Mouse (Mus musculus) CH12.LX (cell line): ENCODE measurements around the gene Gsg1l. TPM values are rescaled to one million over a fixed set of nuclear protein-coding genes. Genes with fewer than 3 reads are reported as not detected.
A peak's percentile ranks its signal among the peaks of the same experiment; 100 is the strongest.

Experiments
- DNase-seq: peaks from one replicate; pipeline ENCODE4 v3.0.0-alpha.2; 2013; ENCODE audit errors: extremely low read depth
- H3K27ac ChIP-seq: 2 replicates; pipeline ENCODE4 v1.5.1; 2012; ENCODE audit warnings: low read depth, mild to moderate bottlenecking, control low read depth, moderate library complexity; ENCODE audit not compliant: insufficient read depth
- H3K27me3 ChIP-seq: replicated peaks from 2 replicates; pipeline ENCODE3; 2012; ENCODE audit warnings: inconsistent platforms
- H3K36me3 ChIP-seq, 2 experiments: replicated peaks in 1 of 2; 2 replicates each; pipeline versions ENCODE3 to v1.6.1; 2012; ENCODE audit warnings: inconsistent platforms in 1 of 2, low read length in 1 of 2, mild to moderate bottlenecking in 1 of 2, mixed read lengths in 1 of 2, moderate library complexity in 1 of 2; ENCODE audit not compliant: control insufficient read depth in 1 of 2, insufficient read depth in 1 of 2
- H3K4me1 ChIP-seq, 2 experiments: 2 replicates each; pipeline ENCODE4 v1.6.1; 2012; ENCODE audit warnings: inconsistent platforms in 1 of 2, moderate library complexity in 1 of 2; ENCODE audit not compliant: insufficient read depth in 2 of 2, control insufficient read depth in 1 of 2
- H3K4me2 ChIP-seq: 2 replicates; pipeline ENCODE4 v1.6.1; 2012; ENCODE audit warnings: low read depth, mild to moderate bottlenecking, control low read depth; ENCODE audit not compliant: poor library complexity, insufficient read depth, severe bottlenecking
- H3K4me3 ChIP-seq, 3 experiments: fragments of 150-350 bp in 1 of 3; sonication (generic) in 1 of 3; replicated peaks in 1 of 3; 2 replicates each; pipeline versions ENCODE3 to v1.5.1; 2011 to 2012; ENCODE audit warnings: low read depth in 2 of 3, low read length in 2 of 3, mild to moderate bottlenecking in 2 of 3, moderate library complexity in 2 of 3, control low read depth in 1 of 3, improper control_type of control experiment in 1 of 3, inconsistent platforms in 1 of 3, mixed read lengths in 1 of 3; ENCODE audit not compliant: poor library complexity in 1 of 3
- H3K79me2 ChIP-seq: replicated peaks from 2 replicates; pipeline ENCODE4 v1.6.1; 2012; ENCODE audit warnings: mild to moderate bottlenecking, moderate library complexity; ENCODE audit not compliant: control insufficient read depth, poor library complexity, insufficient read depth, severe bottlenecking; ENCODE audit errors: extremely low read depth
- H3K9ac ChIP-seq: 2 replicates; pipeline ENCODE4 v1.6.1; 2012; ENCODE audit warnings: low read depth, mild to moderate bottlenecking, control low read depth, moderate library complexity; ENCODE audit not compliant: insufficient read depth
- H3K9me3 ChIP-seq: replicated peaks from 2 replicates; pipeline ENCODE3; 2012; ENCODE audit warnings: low read length, inconsistent platforms, mixed read lengths
- CHD1 ChIP-seq: IDR thresholded peaks from 2 replicates; pipeline ENCODE4 v1.6.1; 2012; ENCODE audit warnings: low read depth, low read length, improper control_type of control experiment, inconsistent platforms
- CTCF ChIP-seq, 2 experiments: IDR thresholded peaks in 1 of 2; conservative IDR thresholded peaks in 1 of 2; 2 replicates each; pipeline ENCODE4 v1.5.1; 2011 to 2012; ENCODE audit warnings: low read depth in 2 of 2, low read length in 2 of 2, improper control_type of control experiment in 1 of 2, inconsistent platforms in 1 of 2, mild to moderate bottlenecking in 1 of 2, moderate library complexity in 1 of 2
- ELF1 ChIP-seq: IDR thresholded peaks from 2 replicates; pipeline ENCODE4 v1.6.1; 2014; ENCODE audit warnings: low read depth, mild to moderate bottlenecking, inconsistent platforms, low read length, improper control_type of control experiment
- EP300 ChIP-seq: IDR thresholded peaks from 2 replicates; pipeline ENCODE4 v1.6.1; 2011; ENCODE audit warnings: low read length, improper control_type of control experiment
- HCFC1 ChIP-seq: IDR thresholded peaks from 2 replicates; pipeline ENCODE4 v1.6.1; 2012; ENCODE audit warnings: low read depth, mild to moderate bottlenecking, inconsistent platforms, low read length, improper control_type of control experiment
- MAX ChIP-seq: IDR thresholded peaks from 2 replicates; pipeline ENCODE4 v1.6.1; 2011; ENCODE audit warnings: low read length, improper control_type of control experiment
- SIN3A ChIP-seq: IDR thresholded peaks from 2 replicates; pipeline ENCODE4 v1.6.1; 2012; ENCODE audit warnings: low read length, improper control_type of control experiment, inconsistent platforms
- TBP ChIP-seq: conservative IDR thresholded peaks from 2 replicates; pipeline ENCODE4 v1.6.1; 2011; ENCODE audit warnings: low read depth, low read length, improper control_type of control experiment
- TCF12 ChIP-seq: IDR thresholded peaks from 2 replicates; pipeline ENCODE4 v1.6.1; 2014; ENCODE audit warnings: low read depth, mild to moderate bottlenecking, inconsistent platforms, low read length, improper control_type of control experiment
- ZC3H11A ChIP-seq: IDR thresholded peaks from 2 replicates; pipeline ENCODE4 v1.6.1; 2012; ENCODE audit warnings: low read depth, mild to moderate bottlenecking, inconsistent platforms, low read length, improper control_type of control experiment
- ZKSCAN1 ChIP-seq: IDR thresholded peaks from 2 replicates; pipeline ENCODE4 v1.6.1; 2012; ENCODE audit warnings: low read depth, inconsistent platforms, low read length, improper control_type of control experiment, borderline replicate concordance
- ZMIZ1 ChIP-seq: IDR thresholded peaks from 2 replicates; pipeline ENCODE4 v1.6.1; 2012; ENCODE audit warnings: low read depth, mild to moderate bottlenecking, inconsistent platforms, low read length, improper control_type of control experiment
- dilution Hi-C: fragments of 300-500 bp; cut with MboI; formaldehyde crosslinking; loops from 2 replicates; pipeline ENCODE4 v1.14.3; 2020; ENCODE audit warnings: low sequenced_read_pairs; ENCODE audit not compliant: extremely low pct_unique_long_range_greater_than_20kb, extremely low pct_ligation_motif_present
- in situ Hi-C: fragments of 300-500 bp; cut with MboI; formaldehyde crosslinking; loops from 3 replicates; pipeline ENCODE4 v1.14.3; 2019; ENCODE audit warnings: low sequenced_read_pairs, low pct_ligation_motif_present, low pct_unique_long_range_greater_than_20kb, mixed read lengths
- polyA plus RNA-seq: library from polyadenylated mRNA; unstranded; fragments of >175 nt; gene quantifications from 2 replicates; pipeline ENCODE4 v1.2.1, GENCODE M21; 2012; ENCODE audit warnings: low read depth; ENCODE audit not compliant: insufficient read length
- total RNA-seq, 2 experiments: library from RNA; depleted of rRNA; stranded (reverse); fragments of 300-350 nt in 1 of 2; fragments of >200 nt in 1 of 2; gene quantifications; 2 replicates each; pipeline ENCODE4 v1.2.3; 2012 to 2014

The Gsg1l gene
- total and polyA plus RNA-seq, 3 experiments, result not detected

DNA sequence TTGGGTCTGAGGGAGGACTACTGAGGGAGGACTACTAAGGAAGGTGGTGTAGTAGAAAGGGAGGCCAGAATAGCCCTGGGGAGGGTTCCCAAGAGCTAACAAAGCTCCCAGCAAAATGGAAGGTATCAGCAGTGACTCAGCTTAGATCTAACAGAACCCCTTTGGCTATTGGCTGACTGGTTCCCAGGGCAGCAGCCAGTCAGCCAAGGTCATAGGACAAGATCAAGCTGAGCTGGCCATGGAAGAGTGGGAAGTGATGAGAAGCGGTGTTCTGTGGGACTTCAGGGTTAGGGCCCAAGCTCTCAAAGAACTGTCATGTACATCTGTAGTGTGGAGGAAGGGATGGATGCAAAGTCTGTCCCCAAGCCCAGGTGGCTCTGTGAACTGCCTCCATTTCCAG is 5.3 kb downstream of the Gsg1l start:
- Histone ChIP-seq H3K9ac (no peak overlapping the region), H3K4me1 (peaks cover 6 to 8% of the 10 kb centered on the region in 2 experiments), H3K9me3 (peaks cover 3% of the 10 kb centered on the region), H3K27ac (no peak overlapping the region), H3K27me3 (peaks cover 6% of the 10 kb centered on the region), H3K4me3 (no peak overlapping the region), H3K79me2 (no peaks in the 10 kb centered on the region), H3K4me2 (no peak overlapping the region), H3K36me3 (no peaks in the 10 kb centered on the region)
- dilution Hi-C loops (no loop called here), in situ Hi-C loops (no loop called here)
- no peak for TF ChIP-seq TBP
- DNase-seq, result no peak

DNA sequence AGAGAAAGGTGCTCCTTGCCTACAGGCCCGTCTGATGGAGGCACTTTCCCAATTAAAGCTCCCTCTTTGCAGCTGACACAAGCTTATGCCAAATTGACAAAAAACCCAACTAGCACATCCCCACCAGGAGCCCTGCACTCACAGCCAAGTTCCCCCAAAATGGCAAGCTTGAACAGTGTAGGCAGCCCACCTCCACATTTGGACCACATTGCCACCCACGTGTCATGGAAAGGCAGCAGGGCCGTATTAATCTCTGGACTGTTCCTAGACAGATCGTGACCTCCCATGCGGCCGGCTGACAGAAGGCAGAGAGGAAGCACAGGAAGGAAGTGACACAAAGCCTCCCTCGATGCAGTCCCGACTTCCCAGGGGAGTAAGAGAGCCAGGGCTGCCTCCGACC is 7.2 kb downstream of the Gsg1l start:
- no peak overlapping the region; the same call in 1 of the 2 replicates for H3K4me2 ChIP-seq

DNA sequence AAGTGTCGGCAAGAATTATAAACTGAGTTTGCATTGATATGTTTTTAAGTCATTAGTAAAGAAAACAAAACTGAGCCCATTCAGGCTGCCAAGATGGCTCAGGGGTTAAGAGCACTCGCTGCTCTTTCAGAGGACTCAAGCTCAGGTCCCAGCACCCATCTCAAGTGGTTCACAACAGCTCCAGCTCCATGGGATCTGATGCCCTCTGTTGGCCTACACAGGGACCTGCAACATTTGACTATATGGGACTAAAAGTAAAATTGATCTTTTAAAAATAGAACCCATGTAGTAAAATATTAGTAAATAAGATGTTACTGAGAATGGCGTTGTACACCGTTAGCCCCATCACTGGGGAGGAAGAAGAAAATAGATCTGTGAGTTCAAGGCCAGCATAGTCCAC is 11.9 kb downstream of the Gsg1l start:
- in situ Hi-C loops, result no loop called here
- H3K36me3 ChIP-seq, result no peaks in the 10 kb centered on the region

More for the DNA sequence above, 7.2 kb downstream of the Gsg1l start:
- dilution Hi-C loops, result no loop called here
- Histone ChIP-seq H3K79me2 (no peaks in the 10 kb centered on the region), H3K27ac (no peak overlapping the region), H3K4me1 (peaks cover 6 to 8% of the 10 kb centered on the region in 2 experiments), H3K9me3 (peaks cover 3% of the 10 kb centered on the region)
- TF ChIP-seq EP300 (no peak), TCF12 (no peak), ELF1 (no peak), SIN3A (no peak), ZKSCAN1 (no peak), CHD1 (no peak), HCFC1 (no peak), ZC3H11A (no peak)
- TF ChIP-seq, all 38 proteins: peak for 0
- no peak for DNase-seq
- in situ Hi-C loops, result no loop called here
- Histone ChIP-seq H3K4me3 (no peak overlapping the region), H3K36me3 (no peaks in the 10 kb centered on the region), H3K9ac (no peak overlapping the region), H3K27me3 (peaks cover 6% of the 10 kb centered on the region)

More for the DNA sequence above, 11.9 kb downstream of the Gsg1l start:
- Histone ChIP-seq H3K4me3 (no peak overlapping the region), H3K9ac (no peak overlapping the region), H3K27ac (no peak overlapping the region), H3K4me1 (peaks cover 4 to 5% of the 10 kb centered on the region in 2 experiments), H3K27me3 (peaks cover 16% of the 10 kb centered on the region), H3K9me3 (peaks cover 7% of the 10 kb centered on the region), H3K79me2 (no peaks in the 10 kb centered on the region), H3K4me2 (no peak overlapping the region)
- TF ChIP-seq ZMIZ1 (no peak), CTCF (conservative IDR thresholded peaks at IDR 0.05 in 1 of 2, IDR thresholded peaks at IDR 0.05 in 1 of 2; ENCODE audit: low read depth in 2 of 2, low read length in 2 of 2) (peak in 1 of 2 experiments; percentile 13; a peak in 2 of 4 replicates), MAX (no peak)
- DNase-seq, result no peak
- dilution Hi-C loops, result no loop called here
